Mouse (Mus musculus) right cerebral cortex, postnatal 4 days (tissue): ENCODE measurements at regions not wholly inside any gene's neighbourhood (a gene's known extent, or its start where the extent isn't known, plus 50 kb on each side); places are given as distances from the start of the nearest gene placed in this dataset.
A peak's percentile ranks its signal among the peaks of the same experiment; 100 is the strongest.

Source experiments
- DNase-seq: peaks from one replicate; pipeline ENCODE4 v3.0.0-alpha.2; 2022

DNA sequence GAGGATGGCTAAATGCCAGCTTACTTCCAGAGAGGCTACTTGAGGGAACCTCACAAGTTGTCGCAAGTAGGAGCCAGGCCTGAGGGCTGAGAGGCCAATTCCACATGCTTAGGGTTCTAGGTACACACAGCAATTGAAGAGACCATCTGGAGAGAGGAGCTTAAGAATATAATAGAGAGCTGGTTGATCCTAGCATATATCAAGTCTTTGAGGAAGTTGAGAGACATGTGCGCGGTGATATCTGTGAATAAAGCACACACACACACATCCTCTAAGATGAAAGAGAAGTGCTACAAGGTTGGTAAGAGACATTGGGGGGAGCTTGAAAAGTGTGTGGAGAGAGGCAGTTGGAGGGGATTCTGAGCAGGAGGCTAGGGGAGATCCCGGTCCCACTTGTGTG, 189.5 kb downstream of the Zfp462 start:
- no peak for DNase-seq

DNA sequence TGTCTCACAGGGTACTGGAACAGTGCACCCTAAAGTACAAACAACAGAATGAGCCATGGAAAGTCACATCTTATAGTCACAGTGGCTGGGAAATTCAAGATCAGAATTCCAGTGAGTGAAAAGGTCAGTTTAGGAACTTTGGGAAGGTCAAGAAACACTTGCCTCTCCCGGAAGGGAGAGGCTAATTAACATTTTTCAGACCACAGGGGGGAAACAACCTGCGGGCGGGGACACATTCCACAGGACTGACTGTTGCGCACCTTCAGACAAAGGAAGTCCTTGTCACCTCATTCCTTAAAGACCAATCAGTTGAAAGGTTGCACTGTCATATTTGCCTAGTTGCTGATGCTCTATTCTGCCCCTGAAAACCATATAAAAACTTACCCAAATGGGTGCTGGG, 189.9 kb downstream of the Zfp462 start:
- DNase-seq, result no peak

DNA sequence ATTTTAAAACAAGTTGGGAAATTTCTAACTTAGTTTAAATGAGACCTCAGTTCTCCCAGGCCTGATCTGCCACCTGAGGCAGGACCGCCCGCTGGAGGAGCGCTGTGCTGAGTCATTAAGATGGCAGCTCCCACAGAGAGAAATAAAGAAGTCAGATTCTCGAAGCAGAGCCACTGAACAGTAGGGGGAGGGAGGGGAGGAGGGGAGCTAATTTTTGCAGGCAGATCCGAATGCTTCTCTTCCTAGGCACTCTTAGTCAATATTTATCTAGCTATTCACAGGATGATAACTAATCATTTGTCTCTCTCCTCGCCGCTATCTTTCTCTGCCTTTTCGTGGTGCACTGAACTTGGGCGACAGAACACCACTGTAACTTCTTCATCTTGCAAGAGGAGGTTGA, 191.4 kb downstream of the Zfp462 start:
- DNase-seq, result no peak

DNA sequence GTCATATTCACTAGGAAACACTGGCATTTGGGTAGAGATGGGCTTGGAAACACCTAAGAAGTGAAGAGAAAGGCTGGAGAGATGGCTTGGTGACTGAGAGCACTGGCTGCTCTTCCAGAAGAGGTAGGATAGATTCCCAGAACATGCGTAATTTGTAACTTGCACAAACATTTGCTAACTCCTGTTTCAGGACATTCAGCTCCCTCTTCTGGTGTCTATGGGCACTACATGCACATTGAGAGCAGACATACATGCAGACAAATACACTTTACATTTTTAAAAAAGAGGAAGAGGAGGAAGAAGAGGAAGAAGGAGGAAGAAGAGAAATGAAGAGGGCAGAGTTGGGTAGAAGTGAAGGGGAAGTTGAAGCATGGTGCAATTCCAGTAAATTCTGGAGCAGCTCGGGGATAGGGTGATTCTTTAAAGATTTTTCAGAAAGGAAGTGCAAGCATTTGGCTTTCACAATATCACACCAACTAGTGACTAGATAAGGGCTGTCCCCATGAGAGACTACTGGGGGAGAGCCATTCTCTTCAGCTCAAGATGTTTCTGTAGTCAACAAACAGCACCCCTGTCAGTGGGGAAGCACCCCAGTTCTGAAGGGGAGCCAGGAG, 193.0 kb downstream of the Zfp462 start:
- no peak for DNase-seq

DNA sequence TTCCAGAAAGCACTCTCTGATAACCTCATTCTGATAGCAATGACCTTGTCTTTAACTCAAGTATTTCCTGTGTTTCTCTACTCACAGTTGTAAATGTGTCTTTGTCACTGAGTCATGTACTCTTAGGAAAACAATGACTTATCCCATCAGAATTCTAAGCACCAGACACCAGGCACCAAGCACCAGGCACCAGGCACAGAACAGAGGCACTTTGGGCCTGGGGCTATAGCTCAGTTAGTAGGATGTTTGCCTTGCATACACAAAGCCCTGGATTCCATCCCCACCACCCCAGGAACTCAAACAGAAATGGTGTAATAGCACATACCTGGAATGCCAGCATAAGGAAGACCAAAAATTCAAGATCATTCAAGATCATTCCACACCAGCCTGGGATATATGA, 196.5 kb downstream of the Zfp462 start:
- no peak for DNase-seq

DNA sequence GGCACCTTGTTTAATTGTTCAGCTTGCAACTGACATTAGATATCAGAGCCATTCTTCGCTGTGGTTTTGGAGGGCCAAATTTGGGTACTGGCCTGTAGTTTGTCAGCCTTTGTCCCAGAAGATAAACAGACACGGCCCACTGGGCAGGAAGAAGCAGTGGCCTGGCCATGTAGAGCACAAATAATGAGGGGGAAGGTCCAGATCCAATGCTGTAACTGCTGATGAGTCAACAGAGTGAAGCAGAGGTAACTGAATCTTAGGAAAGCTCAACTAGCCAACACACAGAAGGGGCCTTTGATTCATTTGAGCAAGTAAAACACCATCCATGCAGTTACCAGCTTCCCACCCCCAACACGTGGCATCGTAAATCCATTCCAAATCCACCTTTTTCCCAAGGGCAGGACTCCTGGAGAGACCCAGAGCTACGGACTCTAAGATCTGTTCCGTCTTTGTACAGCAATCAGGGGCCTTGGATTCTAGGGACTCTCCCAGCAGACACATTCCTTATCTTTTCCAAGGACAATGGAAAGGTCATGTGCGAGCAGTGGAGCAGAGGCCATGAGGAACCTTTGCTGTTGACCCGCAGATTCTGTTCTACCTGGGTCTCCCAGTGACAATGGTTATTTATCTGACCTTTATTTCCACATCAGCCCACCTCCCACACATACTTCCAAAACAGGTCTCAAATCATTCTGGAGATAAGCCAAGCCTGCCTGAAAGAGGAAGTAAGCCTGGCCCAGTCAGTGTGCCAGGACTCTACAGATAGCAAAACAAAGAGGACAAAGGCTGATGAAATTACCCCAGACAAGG, 197.3 kb downstream of the Zfp462 start:
- DNase-seq, result no peak

DNA sequence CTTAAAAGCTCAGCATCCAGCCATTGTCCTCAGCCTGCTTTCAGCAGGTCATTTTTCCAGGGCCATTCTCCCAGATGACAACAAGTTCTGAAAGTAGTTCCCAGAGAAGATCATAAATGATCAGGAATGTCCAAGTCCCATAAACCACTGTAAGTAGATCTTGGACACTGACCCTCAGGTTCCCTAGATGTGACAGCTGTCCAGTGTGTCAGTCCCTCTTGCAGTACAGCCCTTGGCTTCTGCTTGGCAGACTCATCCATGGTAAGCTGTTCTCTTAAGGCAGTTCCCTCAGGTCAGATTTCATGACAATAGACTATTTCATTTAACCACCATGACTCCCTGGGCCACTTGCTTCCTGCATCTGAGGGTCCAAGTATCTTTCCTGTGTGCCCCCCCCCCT, 198.6 kb downstream of the Zfp462 start:
- no peak for DNase-seq

DNA sequence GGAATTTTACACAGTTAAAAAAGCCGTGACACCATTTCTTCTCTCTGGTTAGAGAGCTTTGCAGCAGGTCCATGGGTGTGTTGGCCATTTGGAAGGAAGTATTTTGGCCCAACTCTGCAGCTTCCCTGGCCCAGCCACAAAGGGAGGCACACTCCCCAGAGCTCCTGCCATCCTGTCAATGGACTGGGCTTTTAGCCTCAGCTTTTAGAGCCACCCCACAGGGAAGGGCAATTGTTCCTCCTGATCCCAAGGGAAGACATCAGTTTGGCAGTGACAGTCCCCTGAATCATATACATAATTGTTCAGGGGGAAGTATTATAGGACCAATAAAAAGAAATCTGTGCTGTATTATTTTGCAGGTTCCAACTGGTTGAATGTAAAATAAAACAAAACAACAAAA, 200.1 kb downstream of the Zfp462 start:
- no peak for DNase-seq

DNA sequence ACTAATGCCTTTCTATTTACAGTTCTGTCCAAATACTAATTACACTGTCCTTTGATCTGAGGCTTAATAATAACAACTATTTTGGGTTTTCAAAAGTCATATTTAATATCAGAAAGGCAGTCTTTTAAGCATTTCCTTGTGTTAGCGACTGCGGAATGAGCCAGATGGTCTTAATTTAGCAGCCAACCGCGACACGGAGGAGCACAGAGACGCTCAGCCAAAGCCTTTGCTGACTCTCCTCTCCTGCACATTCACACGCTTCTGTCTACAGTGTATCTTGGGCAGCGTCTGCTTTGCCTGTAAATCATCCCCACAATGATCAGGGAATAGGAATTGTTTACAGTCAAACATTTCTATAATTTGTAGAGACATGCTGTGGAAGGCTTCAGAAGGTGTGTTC, 201.1 kb downstream of the Zfp462 start:
- DNase-seq, result peak; percentile 14

DNA sequence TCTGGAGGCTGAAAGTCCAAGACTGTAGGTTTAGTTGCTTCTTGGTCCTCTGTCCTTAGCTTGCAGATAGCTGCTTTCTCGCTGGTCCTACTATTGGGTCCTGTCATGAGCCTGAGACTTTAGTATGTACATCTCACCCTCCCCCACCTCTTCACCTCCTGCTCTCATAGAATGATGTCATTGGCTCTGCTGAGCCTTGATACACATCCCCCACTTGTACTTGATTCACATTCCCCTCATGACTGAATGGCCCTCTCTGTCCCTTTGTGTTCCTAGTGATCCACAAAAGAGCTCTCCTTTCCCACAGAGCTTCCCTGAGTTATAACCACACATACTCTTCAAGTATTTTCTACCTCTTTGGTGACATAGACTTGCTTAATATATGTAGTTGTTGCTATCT, 201.5 kb upstream of the Rad23b start:
- DNase-seq, result no peak

DNA sequence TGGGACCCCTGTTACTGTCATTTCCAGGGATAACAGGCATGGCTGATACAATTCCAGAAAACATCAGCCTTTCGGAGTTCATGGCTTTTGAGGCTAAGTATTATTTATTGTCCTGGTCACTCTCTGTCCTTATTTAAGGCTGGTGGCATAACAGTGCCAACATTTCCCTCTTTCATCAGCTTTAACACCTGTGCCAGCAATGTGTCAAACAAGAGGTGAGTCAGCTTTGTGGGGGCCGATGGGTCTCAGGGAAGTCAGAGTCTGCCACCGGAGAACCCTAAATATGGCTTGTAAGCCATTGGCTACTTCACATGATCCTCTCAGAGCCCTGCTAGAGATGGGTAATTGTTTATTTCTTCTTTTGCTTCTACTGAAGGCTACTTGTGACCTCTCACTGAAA, 195.3 kb upstream of the Rad23b start:
- DNase-seq, result no peak

DNA sequence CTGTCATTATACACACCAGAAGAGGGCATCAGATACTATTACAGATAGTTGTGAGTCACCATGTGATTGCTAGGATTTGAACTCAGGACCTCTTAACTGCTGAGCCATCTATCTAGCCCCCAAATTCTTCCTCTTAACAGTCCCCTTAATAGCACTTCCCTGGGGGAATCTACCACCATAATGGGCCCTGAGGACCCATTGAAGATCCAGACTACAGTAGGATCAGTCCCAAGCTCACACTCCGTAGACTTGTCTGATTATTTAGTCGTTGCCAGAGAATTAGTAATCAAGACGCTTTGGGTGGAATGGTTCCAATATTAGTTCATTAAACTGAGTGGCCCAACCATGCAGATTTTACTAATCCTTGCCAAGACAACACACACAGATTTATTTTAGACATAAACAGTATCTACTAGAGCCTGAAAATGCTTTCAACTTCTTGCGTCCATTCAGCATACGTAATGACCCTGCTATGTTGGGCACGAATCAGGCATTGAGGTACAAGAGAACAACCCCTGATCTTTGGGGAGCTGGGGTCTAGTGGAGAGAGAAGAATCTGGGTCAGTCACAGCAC, 191.6 kb upstream of the Rad23b start:
- no peak for DNase-seq

DNA sequence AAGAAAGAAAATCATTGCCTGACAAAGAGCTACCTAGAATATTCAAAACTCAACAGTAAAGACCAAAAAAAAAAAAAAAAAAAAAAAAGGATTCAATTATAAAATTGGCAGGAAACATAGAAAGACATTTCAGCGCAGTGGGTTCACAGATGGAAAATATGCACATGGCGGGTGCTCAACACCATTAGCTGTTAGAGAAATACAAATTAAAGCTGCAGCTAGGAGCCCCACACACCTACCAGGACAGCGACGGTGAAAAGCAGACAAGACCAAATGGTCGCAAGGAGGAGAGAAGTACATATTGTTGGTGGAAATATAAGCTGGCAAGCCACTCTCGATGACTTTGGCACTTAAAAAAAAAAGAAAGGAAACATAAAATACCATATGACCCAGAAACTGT, 183.6 kb upstream of the Rad23b start:
- DNase-seq, result no peak

DNA sequence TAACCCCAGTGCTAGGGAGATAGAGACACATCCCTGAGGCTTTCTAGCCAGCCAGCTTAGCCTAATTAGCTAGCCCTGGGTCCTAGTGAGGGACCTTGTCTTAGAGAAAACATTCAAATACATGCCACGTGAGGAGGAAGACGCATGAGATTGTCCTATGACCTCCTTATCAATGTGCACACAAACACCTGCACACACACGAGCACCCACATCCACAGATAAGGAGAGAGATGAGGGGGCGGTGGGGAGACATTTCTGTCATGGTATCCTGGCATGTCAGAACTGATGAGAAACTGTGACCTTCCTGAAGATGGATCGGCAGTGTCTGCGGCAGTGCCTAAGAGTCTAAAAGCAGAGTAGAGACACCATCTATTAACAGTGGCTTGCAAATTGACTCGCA, 180.8 kb upstream of the Rad23b start:
- DNase-seq, result no peak

DNA sequence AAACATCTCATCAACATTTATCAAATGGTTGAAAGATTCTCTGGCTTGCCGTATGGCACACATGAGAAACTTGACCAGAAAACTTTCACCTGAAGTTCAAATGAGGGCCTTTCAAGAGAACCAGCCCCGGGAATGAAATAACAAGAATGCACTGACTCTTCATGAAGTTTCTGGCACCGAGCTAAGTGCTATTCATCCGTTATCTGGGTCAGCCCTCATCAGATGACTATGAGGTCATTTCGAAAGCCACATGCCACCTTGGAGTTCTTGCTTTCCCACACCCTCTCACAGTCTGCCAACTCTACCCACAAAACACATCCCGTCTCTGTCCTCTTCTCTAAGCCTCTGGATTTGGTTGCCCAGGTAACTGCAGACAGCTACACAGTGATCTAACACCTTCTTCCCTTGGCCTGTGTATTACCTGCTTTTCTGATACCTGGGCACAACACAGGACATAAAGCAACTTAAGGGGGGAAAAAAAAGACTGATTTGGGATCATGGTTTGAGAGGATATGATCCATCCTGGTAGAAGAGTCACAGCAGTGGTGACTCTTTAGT, 177.4 kb upstream of the Rad23b start:
- no peak for DNase-seq

DNA sequence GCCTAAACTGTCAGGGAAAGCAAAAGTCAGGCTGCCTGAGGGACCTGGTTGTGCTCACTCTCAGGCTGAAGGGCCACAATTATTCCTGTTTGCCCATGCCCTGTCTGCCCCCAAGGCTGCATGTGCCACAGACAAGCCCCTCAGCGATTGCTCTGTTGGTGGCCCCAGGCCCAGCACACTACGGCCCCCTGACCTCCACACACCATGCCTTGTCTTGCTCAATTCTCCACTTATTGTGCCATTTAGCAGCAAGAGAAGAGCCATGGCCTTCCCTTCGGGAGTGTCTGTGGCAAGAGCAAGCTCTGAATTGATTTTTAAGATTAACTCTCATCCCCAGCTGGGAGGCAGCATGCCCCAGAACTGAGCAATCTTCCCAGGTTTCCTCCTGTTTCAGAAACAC, 173.8 kb upstream of the Rad23b start:
- no peak for DNase-seq

DNA sequence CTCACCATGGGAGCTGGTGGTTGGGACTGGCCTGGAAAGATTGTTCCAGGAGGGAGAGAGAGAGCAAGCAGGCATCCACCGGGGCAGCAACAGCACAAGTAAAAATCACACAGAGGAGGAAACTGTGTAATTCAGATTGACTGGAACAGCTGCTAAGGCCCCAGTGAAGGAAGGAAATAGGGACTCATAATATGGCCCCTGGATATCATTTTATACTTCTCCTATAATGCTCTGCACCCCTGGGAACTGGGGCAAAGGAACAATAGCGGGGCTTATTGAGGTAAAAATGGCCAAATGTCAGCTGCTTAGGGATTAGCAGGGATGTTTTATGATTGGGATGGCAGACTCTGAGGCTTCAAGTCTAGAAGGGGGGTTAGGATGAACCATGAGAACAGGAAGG, 170.4 kb upstream of the Rad23b start:
- no peak for DNase-seq

DNA sequence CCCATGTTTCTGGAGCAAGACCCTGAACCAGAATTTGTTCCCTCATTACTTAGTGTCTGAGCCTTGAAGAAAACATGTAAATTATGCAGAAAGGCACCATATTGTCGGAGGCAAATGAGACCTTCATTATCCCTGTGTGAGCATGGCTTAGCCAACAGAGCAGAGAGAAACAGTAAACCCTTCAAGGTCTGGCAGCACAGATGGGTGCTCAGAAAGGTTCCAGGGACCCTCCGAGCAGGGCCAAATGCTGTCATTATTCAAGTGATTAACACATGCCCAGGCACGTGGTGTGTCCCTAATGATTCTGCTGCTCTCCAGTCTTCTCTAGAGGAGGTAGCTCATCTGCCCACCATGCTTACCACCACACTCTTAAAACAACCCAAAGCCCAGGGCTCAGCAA, 166.3 kb upstream of the Rad23b start:
- DNase-seq, result no peak

DNA sequence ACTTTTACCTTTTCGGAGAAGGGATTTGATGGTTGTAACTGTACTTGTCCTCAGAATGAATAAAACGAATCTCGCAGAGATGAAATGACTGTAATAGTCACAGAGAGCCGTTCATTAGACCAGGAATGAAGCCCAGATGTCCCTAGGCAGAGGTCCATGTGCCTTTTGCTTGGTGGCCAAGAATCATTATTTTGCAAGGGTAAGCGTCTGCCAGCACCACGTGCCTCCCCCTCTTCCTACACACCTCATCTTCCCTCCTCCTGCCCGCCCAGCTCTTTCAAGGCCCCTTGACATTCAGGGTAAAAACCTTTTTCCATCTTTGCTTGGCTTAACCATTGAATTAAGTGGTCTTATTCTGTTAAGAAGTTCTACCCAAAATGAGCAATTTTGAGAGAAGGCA, 161.1 kb upstream of the Rad23b start:
- no peak for DNase-seq

DNA sequence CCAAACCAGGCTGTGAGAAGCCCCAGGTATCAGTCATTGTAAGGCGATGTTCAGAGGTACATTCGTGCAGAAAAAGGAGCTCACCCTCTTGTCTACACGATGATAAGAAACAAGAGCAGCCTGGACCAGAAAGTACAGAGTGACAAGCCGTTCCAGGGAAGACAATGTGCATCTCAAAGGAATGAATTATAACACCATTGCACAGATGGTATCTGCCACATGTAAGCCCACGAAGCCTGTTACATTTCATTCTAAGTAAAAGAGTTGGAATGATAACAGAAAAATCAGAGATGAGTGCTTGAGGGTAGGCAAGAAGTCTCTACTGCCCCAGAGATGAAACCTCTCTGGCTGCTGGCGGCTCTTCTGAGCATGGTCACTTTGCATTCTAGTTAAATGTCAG, 159.3 kb upstream of the Rad23b start:
- no peak for DNase-seq

DNA sequence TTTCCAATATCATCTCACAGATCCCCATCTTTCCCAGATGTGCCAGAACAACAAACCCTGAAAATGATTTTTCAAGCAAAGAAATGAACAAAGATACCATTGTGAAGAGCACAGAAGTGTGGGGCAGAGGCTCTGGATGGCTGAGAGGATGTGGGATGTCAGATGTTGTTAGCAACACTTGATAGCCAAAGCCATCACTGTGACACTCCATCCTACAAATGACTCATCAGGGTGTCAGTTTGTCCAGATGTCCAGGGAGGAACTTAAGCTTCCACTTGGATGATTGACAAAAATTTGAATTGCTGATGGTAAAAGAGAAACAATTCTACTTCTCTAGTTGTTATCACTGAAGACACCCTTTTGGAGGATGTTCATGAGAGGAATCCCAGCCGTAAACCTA, 155.8 kb upstream of the Rad23b start:
- no peak for DNase-seq

DNA sequence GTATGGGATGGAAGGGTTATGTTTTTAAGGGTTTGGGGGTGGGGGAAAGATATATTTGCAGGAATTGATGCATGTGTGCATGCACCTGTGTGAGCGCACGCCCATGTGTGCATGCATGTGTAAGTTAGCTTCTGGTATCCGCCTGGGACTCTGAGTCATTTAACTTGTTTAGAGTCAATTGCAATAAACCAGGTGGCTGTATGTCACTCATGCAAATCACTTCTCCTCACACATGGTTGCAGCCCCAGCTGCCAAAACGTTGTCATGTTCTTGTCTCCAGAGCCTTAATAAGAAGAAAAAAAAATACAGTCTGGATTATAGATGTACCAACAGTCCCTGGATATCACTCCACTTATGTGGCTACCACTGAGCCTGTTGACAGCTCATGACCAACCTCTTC, 155.3 kb upstream of the Rad23b start:
- DNase-seq, result no peak

DNA sequence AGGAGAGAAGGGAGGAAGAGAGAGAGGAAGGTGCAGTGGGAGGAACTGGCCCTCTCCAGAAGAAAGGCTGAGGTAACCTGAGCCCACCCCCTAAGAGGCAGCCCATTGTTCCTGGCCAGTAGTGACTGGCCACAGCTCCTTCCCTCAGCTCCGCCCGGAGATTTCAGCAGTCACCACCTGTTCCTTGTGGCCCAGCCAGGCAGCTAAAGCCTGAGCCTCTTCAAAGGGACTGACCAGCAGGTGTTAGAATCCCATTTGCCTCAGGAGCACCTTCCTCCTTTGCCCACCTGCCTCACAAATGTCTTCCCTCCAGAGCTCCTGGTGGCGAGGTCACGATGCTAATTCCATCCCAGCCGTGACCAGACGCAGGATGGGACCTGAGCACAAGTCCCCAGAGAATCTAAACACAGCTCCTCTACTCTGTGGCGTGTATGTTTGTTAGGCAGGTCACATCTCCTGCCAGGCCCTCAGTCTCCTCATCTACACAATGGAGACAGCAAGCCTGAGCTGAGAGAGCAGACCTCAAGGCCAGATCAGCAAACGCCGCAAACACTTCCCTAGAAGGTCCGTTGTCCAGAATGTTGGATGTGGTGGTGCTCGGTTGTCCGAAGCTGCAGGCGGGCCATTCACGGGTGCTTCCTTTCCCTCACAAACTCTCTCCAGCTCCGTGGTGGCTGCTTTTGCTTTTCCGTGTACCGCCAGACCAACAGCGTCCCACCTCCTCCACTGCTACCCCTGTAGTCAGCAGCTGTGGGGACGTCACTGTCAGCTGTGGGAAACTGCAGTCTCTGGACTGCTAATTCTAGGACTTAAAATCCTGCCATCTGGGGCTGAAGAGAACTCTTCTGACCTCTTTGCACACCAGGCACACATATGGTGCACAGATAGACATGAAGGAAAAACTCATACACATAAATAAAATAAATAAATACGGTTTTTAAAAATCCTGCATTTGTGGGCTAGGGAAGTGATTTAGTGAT, 145.8 kb upstream of the Rad23b start:
- no peak for DNase-seq
